Mouse (Mus musculus) stomach, postnatal 0 days (tissue): ENCODE results near the gene Edaradd.

Experiments
- CTCF ChIP-seq: IDR thresholded peaks from 2 replicates; pipeline ENCODE4 v1.5.1; 2016; ENCODE audit warnings: antibody characterized with exemption, low read depth, mild to moderate bottlenecking, moderate library complexity
- EP300 ChIP-seq: optimal IDR thresholded peaks from 2 replicates; pipeline ENCODE3; 2016; ENCODE audit warnings: antibody characterized with exemption

- TF ChIP-seq CTCF (no peak), EP300 (no peak)
Observed at GRCm38 (mm10) chr13:12562256-12562655, 42.0 kb upstream of the Edaradd start.
